Mouse (Mus musculus) urinary bladder, postnatal 14 days (tissue): ENCODE measurements around the gene Krt33b.

ENCODE experiments used
- DNase-seq: peaks from one replicate; pipeline ENCODE4 v3.0.0; 2021; ENCODE audit warnings: low spot score

Krt33b gene

DNA sequence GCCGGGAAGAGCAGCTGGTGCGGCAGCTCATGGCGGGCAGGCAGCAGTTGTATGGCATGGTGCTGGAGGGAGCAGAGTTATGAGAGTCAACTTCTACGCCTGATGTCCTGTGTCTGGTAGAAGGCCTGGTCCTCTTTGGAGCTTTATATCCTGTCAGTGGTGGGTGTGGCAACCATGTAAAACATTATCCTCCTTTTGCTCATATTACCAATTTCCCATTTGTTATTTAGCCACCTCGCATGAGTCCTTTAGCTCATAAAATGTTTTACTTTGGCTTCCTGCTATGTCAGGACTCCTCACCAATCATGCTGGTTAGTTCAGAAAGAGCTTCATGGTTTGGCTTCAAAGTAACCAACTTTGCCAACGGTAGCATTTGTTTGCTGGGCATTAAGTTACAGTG lies at the start of gene Krt33b:
Gene Krt33b (minus strand): TSS at position 101 of the 400 bp plus-strand sequence.
- DNase-seq: no peak

DNA sequence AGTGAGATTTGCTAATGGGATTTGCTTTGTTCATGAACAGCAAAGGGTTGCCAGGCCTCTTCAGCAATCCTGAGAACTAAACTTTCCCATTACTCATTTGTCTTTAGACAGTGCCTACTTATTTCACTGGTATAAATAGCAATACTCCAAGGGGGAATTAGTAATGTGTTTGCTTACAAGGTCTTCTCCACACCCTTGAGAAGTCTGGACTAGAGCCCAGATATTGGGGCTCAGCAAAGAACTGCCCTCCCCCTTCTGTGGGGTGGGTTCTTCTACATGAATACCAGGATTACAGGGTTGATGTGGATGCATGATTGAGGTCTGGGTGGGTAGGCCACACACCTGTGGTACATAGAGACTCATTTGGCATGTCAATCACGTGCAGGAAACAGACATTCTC lies 44.2 kb upstream of the Krt33b start:
- DNase-seq: no peak

- DNase-seq: peak; percentile 78
Measured at GRCm38 (mm10) chr11:100067293-100068036, 37.8 kb upstream of the Krt33b start.

- peak; percentile 32 for DNase-seq
Measured at GRCm38 (mm10) chr11:100066236-100067010, 36.8 kb upstream of the Krt33b start.

DNA sequence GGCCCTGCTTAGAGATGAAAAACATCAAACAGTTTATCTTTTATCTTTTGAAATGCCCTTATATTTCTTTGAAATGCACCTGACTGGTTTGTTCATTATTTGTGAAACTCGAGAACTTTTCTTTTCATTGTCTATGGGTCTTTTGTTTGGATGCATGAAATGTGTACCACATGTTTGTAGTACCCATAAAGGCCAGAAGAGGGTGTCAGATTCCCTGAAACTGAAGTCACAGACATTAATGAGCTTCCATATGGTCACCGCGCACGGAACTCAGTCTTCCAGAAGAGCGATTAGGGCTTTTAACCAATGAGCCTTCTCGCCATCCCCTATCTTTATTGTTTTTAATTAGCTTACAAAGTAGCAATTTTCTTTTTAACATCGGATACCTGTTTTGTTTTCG lies 29.2 kb upstream of the Krt33b start:
- DNase-seq: no peak

GRCm38 (mm10) chr11:100055686-100056655 lies 26.3 kb upstream of the Krt33b start:
- DNase-seq: peak; percentile 23

DNA sequence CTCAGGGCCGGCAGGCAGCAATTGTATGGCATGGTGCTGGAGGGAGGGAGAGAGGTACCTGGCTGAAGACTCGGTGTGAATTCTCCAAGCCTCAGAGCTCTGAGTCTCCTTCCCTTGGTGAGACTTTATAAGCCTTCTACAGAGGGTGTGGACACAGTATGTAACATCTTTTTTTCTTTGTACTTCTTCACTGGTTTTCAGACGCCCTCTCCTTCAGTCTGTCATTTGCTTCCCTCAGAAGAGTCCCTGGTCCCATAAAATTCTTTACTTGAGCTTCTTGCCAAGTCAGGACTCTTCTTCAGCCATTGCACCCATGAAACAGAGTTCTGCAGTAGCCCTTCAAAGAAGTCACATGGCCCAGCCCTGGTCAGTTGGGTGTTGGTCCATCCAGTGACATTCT lies 20.8 kb upstream of the Krt33b start, which contains the start of gene Krt31:
Gene Krt31 (minus strand): TSS at position 101 of the 400 bp plus-strand sequence.
- no peak for DNase-seq

- no peak for DNase-seq
Measured at GRCm38 (mm10) chr11:100047193-100047592, 17.5 kb upstream of the Krt33b start.

- DNase-seq: no peak
Measured at GRCm38 (mm10) chr11:100046303-100046866, 16.7 kb upstream of the Krt33b start.

- no peak for DNase-seq
Measured at GRCm38 (mm10) chr11:100041454-100041853, 11.8 kb upstream of the Krt33b start, which contains the start of gene Krt34. Gene Krt34 (minus strand): TSS chr11:100041554.

DNA sequence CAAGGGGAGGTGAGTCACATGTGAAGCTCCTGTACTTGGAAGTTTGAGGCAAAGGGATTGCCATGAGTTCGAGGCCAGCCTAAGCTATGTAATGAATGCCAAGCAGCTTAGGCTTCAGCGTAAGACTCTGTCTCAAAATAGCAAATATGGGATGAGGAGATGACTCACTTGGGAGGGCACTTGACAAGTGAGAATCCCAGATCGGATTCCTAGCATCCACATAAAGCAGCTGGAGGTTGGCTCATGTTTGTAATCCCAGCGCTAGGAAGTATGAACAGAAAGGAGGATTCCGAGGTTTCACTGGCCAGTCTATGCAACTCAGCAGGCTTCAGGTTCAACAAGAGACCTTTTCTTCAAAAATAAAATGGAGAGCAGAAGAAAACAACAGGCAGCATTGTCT lies 8.2 kb downstream of the Krt33b start:
- DNase-seq: no peak

DNA sequence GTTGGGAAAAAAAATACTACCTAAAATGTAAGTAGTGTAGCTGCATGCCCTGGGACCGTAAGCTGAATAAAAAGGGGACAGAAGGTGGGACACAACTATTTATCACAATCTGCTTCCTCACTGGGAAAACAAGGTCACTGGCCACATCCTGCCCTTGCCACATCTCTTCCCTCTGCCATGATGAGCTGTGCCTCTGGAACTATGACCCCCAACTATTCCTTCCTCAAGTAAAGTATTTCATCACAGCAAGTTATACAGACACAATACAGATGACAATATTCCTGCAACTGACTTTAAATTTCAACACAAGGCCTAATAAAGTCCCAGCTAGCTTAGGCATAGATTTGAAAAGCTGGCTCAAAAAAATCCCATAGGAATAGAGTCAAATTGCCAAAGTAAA lies 10.2 kb downstream of the Krt33b start:
- DNase-seq: no peak

- DNase-seq: no peak
Measured at GRCm38 (mm10) chr11:100016112-100016511, 13.6 kb downstream of the Krt33b start, which contains the start of gene Krt33a. Gene Krt33a (minus strand): TSS chr11:100016212.

DNA sequence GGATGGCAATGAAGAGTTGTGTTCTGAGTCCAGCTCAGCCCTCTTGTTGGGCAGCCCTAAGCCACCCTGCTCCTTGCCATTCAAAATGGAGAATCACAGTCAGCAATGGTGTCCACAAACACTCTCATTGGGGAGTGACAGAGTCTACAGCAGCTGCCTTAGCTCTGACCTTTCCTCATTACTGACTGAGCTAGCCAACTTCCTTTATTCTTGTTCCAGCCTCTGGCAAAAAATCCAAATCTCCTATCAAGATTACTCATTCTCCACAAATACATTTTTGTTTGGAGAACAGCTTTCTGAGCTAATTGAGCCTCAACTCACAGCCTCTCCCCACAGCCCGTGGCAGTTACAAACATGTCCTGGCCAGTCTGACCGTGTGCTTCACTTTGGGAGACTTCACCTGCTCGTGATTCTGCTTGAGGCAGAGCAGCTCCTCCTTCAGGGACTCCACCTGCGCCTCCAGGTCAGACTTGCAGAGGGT lies 15.9 kb downstream of the Krt33b start:
- DNase-seq: peak; percentile 72

- DNase-seq: no peak
Measured at GRCm38 (mm10) chr11:100010682-100011081, 19.0 kb downstream of the Krt33b start.

DNA sequence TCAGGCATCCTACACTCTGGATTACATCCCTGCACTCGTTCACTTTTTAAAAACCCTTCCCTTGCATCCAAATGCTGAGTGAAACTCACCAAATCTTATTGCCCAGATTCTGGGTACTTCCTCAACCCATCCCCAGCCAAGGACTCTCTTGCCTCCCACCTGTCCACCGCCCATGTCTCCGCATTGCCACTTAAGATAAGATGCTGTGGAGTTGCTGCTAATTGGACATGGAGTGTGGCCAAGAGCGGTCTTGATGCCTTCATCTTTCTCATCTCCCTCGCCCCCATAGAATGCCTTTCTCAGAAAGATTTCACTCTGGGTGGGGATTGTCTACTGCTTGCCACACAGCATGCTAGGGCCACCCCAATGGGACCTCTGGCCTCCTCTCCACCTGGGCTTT lies 21.3 kb downstream of the Krt33b start:
- no peak for DNase-seq

DNA sequence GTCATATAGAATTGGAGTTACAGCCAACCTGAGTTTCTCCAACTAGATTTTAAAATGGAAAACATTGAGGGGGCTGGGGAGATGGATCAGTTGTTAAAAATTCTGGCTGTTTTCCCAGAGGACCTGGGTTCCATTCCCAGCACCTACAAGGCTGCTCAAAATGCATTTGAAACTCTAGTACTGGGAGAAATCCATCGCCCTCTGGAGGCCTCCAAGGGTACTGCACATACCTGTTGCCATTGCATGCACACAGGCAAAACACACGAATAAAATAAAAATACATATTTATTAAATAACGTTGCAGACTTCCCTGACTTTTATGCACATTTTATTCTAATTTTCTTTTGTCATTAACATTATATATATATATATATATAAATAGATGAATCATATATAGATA lies 23.0 kb downstream of the Krt33b start:
- no peak for DNase-seq

DNA sequence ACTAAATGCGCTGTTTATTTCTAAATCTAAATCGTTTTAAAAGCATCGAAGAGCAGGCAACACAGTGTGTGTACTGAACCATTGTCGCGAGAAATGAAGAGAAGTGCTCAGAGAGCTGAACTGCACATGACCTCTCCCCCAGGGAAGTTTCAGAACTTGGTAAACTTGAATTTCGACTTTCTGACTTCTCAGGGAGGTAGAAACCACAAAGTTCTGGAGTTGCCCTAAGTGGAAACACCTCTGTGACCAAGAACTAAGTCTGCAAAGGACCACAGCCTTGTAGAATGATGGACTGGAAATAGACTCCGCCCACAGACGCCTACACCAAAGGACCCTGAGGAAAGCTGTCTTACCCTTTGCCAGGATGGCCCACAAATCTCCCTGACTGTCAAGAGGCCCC lies 23.8 kb downstream of the Krt33b start:
- peak; percentile 36 for DNase-seq

- DNase-seq: peak; percentile 79
Measured at GRCm38 (mm10) chr11:100004846-100005245, 24.8 kb downstream of the Krt33b start.

DNA sequence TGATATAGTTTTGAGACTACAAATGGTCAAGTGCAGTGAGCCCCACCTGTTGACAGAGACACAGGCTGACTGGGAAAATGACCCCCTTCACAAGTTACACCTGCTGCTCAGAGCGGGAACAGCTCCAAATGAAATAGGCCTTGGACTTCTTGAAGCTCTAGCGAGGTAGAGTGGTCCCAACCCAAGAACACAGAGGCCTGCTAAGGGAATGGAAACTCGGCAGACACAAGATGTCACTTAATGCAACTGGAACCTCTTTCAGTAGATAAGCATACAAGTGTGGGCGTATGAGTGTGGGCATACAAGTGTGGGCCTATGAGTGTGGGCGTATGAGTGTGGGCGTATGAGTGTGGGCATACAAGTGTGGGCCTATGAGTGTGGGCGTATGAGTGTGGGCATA lies 30.6 kb downstream of the Krt33b start:
- no peak for DNase-seq

DNA sequence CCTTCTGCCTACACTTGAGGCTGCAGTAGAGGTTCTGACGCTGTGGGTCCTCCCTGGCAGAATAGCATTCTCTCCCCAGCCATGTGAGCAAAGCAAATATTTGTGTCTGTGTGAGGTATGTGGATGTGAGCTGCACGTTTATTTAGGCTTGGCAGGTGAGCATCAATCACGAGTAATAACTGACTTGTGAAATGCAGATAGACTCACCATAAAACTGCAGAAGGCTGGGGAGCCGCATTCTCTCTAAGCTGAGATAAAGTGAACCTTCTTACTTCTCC lies 35.3 kb downstream of the Krt33b start:
- DNase-seq: no peak
